Mouse (Mus musculus) midbrain, embryonic 12.5 days (tissue): ENCODE results near the gene Trim7. TPM values are rescaled to one million over a fixed set of nuclear protein-coding genes. Genes with fewer than 3 reads are reported as not detected.

Source experiments
- ATAC-seq: fragments of 200-750 bp; cut with Nextera tagmentation; 2 replicates; pipeline ENCODE4 v1.8.0; 2017; ENCODE audit warnings: low read depth, moderate TSS enrichment, moderate library complexity; ENCODE audit not compliant: low FRiP score
- H3K27ac ChIP-seq: fragments of 300-500 bp; sonication (generic); replicated peaks from 2 replicates; pipeline ENCODE4 v1.5.1; 2016; ENCODE audit warnings: mild to moderate bottlenecking
- H3K27me3 ChIP-seq: fragments of 300-500 bp; sonication (generic); 2 replicates; pipeline ENCODE4 v1.6.1; 2016; ENCODE audit warnings: mild to moderate bottlenecking
- H3K36me3 ChIP-seq: fragments of 300-500 bp; sonication (generic); 2 replicates; pipeline ENCODE4 v1.6.1; 2016
- H3K4me1 ChIP-seq: fragments of 300-500 bp; sonication (generic); 2 replicates; pipeline ENCODE4 v1.6.1; 2016
- H3K4me2 ChIP-seq: fragments of 300-500 bp; sonication (generic); replicated peaks from 2 replicates; pipeline ENCODE4 v1.6.1; 2016; ENCODE audit warnings: mild to moderate bottlenecking, moderate library complexity
- H3K4me3 ChIP-seq: fragments of 300-500 bp; sonication (generic); 2 replicates; pipeline ENCODE4 v1.5.1; 2016; ENCODE audit warnings: mild to moderate bottlenecking
- H3K9ac ChIP-seq: fragments of 300-500 bp; sonication (generic); replicated peaks from 2 replicates; pipeline ENCODE4 v1.6.1; 2016; ENCODE audit warnings: mild to moderate bottlenecking, moderate library complexity
- H3K9me3 ChIP-seq: fragments of 300-500 bp; sonication (generic); 2 replicates; pipeline ENCODE4 v1.6.1; 2016; ENCODE audit warnings: mild to moderate bottlenecking
- WGBS: fragments of 180-500 bp; shearing (Covaris S2); methylation state at CpG from one replicate; pipeline ENCODE4 v1.1.7; 2016; 5-methylcytosine and 5-hydroxymethylcytosine counted together
- polyA plus RNA-seq: library from polyadenylated mRNA; unstranded; fragments of >200 nt; fragmentation: Nextera tagmentation; extraction: Ambion mirVana; gene quantifications from 2 replicates; pipeline ENCODE4 v1.2.1, GENCODE M21; 2016

Trim7 gene
- polyA plus RNA-seq, 1 experiment from 2014 or later, result 1.4 TPM

GRCm38 (mm10) chr11:48862784-48863319 is 36.9 kb downstream of the Trim7 start:
- Histone ChIP-seq H3K9ac (no peak overlapping the region), H3K27ac (no peak overlapping the region), H3K36me3 (no peaks in the 10 kb centered on the region), H3K4me3 (no peak overlapping the region), H3K4me2 (no peak overlapping the region), H3K9me3 (no peaks in the 10 kb centered on the region), H3K4me1 (peaks cover 9% of the 10 kb centered on the region), H3K27me3 (peaks cover 15% of the 10 kb centered on the region)
- WGBS, result 72% methylated on average over 1 of the region's 1 CpGs
- ATAC-seq, result no peak

DNA sequence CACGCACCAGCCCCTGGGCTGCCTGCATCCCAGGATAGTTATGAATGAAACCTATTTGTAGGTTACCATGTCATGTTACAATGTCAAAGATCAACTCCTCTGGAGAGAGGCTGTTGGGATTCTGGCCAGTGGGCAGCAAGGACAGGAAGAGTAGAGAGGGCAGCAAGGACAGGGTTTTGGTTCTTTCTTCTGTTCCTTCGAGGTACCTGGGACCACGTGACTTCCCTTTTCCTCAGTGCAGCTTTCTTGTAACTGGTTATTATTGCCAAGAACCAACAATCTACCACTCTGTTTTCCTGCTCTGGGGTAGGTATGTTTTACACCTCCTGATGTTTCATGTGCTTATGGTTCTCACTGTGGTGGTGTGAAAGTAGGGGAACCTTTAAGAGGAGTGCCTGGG is 37.9 kb downstream of the Trim7 start:
- H3K4me1 ChIP-seq, result no peaks in the 10 kb centered on the region
- ATAC-seq, result no peak
- H3K27ac ChIP-seq, result no peak overlapping the region
- H3K27me3 ChIP-seq, result peaks cover 10% of the 10 kb centered on the region; the same call in 1 of the 2 replicates
- H3K9ac ChIP-seq, result no peak overlapping the region
- 90% methylated on average over 3 of the region's 3 CpGs for WGBS
- no peaks in the 10 kb centered on the region for H3K9me3 ChIP-seq
- H3K36me3 ChIP-seq, result no peaks in the 10 kb centered on the region
- H3K4me3 ChIP-seq, result no peak overlapping the region
- H3K4me2 ChIP-seq, result no peak overlapping the region

DNA sequence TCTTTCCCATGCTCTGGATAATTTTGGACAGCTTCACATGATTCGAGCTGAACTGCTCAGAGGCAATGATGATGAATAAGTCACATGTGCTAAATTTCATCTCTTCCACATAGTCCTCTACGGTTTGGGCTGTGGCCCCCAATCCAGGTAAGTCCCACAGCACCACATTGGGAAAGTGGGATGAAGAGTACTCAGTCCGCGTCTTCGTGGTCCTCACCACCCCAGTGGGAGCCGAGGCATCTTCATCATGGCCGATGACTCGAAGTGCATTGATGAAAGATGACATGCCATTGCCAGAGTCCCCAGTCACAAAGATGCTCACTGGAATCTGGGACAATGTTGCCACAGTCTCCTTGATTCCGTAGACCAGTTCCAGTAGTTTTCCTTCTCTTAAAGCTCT is 40.5 kb downstream of the Trim7 start:
- ATAC-seq, result no peak
- Histone ChIP-seq H3K27me3 (peaks cover 10% of the 10 kb centered on the region; the same call in 1 of the 2 replicates), H3K27ac (no peak overlapping the region), H3K9ac (no peak overlapping the region), H3K4me2 (no peak overlapping the region), H3K4me1 (peaks cover 5% of the 10 kb centered on the region; the same call in 1 of the 2 replicates), H3K9me3 (no peaks in the 10 kb centered on the region), H3K36me3 (no peaks in the 10 kb centered on the region), H3K4me3 (no peak overlapping the region)
- WGBS, result 94% methylated on average over 9 of the region's 9 CpGs

DNA sequence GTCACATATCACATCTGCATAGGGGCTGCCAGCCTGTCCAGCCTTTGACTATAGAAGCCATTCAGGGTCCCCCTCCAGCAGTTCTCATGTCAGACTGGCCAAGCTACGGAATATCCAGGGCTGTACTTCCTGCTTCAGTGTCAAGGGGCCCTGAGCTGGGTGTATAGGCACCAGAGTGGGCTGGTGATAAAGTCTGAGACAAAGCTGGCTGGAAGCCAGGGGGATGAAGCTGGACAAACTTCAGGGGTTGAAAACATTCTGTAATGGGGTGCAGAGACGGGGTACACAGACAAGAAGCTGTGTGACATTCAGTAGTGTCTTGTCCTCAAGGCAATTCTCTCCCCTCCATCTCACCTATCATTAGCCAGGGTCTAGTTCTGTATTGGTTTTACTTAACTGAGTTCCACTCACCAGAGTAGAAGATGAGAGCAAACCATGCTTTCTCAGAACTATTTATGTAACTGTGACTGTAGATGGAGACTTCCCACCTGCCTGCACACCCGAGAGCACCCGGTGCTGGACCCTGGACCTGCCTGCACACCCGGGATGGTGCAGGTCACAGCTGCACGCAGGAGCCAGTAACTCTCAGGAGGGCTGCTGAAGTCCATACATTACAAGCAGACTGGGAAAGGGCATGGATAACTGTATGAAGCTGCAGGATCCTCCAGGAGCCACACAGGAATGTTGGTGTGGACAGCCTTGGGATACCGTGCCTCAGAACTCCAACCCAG is 43.6 kb downstream of the Trim7 start:
- Histone ChIP-seq H3K4me3 (no peak overlapping the region), H3K27ac (no peak overlapping the region), H3K9me3 (no peaks in the 10 kb centered on the region), H3K4me2 (no peak overlapping the region), H3K36me3 (no peaks in the 10 kb centered on the region), H3K4me1 (peaks cover 12% of the 10 kb centered on the region; the same call in 1 of the 2 replicates), H3K9ac (no peak overlapping the region), H3K27me3 (peaks cover 24% of the 10 kb centered on the region; the same call in 1 of the 2 replicates)
- WGBS, result 85% methylated on average over 7 of the region's 7 CpGs
- ATAC-seq, result no peak

DNA sequence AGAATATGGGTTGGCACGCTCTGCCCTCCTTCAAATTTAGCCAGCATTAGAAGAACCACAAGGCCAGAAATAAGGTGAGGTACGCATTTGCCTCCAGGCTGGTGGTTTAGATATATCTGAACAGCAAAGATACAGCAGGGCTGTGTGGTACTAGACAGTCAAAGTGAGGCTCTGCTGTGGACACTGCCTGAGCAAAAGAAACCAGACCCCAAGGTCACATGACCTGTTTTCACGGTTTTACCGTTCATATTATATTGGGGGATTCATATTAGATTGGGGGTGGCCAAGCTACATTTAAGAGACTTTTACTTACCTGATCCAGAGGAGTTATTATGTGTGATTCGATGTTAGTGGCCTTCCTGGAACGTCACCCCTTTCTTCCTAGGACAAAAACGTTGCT is 44.8 kb downstream of the Trim7 start:
- Histone ChIP-seq H3K27ac (no peak overlapping the region), H3K9ac (peak overlapping the region; percentile 53; the same call in 1 of the 2 replicates), H3K4me2 (peak overlapping the region; percentile 68), H3K36me3 (no peaks in the 10 kb centered on the region), H3K9me3 (no peaks in the 10 kb centered on the region), H3K27me3 (peaks cover 26% of the 10 kb centered on the region; the same call in 1 of the 2 replicates), H3K4me3 (peak overlapping the region; percentile 41), H3K4me1 (peaks cover 12% of the 10 kb centered on the region; the same call in 1 of the 2 replicates)
- no peak for ATAC-seq
- 39% methylated on average over 7 of the region's 7 CpGs for WGBS

- H3K27ac ChIP-seq, result no peak within 1 kb of the TSS
- peak; percentile 71 for ATAC-seq
- under 1% methylated on average over 19 of the region's 19 CpGs for WGBS
- H3K36me3 ChIP-seq, result no peaks in the 10 kb centered on the region
- peak within 1 kb of the TSS; percentile 53 for H3K9ac ChIP-seq
- H3K27me3 ChIP-seq, result peaks cover 26% of the 10 kb centered on the region; the same call in 1 of the 2 replicates
- peak within 1 kb of the TSS; percentile 68 for H3K4me2 ChIP-seq
- no peaks in the 10 kb centered on the region for H3K9me3 ChIP-seq
- H3K4me1 ChIP-seq, result peaks cover 12% of the 10 kb centered on the region; the same call in 1 of the 2 replicates
- peak within 1 kb of the TSS; percentile 41 for H3K4me3 ChIP-seq
These were observed 45.3 kb downstream of the Trim7 start, which contains the start of gene Irgm1 for GRCm38 (mm10) chr11:48871201-48871772. Gene Irgm1, minus strand, starts transcription at chr11:48871683.

DNA sequence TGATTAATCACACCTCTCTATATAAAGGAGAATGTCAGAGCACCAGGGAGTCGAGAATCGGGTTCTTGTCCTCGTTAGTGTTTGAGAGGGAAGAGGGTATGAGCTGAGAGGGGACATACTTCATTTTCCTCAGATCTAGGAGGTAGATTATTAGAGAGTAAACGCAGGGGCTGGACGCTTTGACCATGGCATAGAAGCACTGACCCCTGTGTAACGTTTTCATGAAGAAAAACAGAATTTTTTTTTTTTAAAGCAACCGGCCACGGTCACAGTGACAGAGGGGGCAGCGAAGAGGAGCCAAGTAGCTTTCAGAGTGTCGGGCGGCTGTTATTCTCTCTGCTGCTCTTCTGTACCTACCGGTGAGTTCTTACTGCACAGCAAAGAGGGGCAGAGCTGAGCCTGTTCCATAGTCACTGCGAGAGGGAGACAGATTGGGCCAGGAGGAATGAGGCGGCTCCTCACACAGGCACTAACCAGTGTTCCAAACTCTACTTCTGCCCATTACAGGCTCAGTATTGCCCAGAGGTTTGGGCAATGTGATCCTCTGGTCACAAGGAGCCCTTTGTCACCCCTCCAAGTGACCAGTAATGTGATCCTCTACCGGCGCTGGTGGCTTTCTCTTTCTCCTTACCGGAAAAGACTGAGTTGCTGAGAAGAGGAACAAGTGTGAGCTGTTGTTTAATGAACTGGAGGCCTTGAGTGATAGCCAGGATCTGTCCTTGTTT is 46.0 kb downstream of the Trim7 start:
- Histone ChIP-seq H3K27me3 (peaks cover 26% of the 10 kb centered on the region; the same call in 1 of the 2 replicates), H3K4me1 (peaks cover 12% of the 10 kb centered on the region; the same call in 1 of the 2 replicates), H3K4me2 (peak overlapping the region; percentile 68), H3K9me3 (no peaks in the 10 kb centered on the region), H3K27ac (no peak overlapping the region), H3K9ac (peak overlapping the region; percentile 53), H3K36me3 (no peaks in the 10 kb centered on the region), H3K4me3 (peak overlapping the region; percentile 41)
- ATAC-seq, result peak; percentile 14; the same call in 1 of the 2 replicates
- whole genome bisulfite sequencing, result 12% methylated on average over 17 of the region's 17 CpGs

DNA sequence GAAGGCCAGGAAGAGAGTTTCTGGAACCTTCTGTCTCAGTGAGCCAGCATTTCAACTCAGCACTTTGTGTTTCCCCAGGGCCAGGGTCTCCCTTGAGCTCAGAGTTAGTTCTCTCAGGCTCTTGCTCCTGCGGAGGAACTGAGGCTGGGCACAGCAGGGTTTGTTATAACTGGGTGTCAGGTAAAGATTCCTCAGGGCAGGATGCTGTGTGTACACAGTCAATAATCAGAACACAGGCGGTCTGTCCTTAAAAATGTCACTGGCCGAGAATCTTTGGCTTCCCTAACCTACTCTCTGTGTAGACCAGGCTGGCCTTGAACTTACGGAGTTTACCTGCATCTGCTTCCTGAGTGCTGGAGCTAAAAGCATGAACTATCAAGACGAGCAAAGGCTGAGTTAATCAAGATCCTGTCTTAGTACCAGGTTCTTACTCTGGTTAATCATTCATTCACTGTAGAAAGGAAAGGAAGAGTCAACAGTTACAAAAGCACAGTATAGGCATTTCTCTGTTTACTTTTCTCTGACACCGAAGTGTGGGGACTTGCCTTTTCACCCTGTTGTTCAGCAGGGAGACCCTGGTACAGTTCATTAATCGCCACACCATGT is 46.9 kb downstream of the Trim7 start:
- no peak overlapping the region for H3K4me2 ChIP-seq
- no peak overlapping the region for H3K4me3 ChIP-seq
- no peaks in the 10 kb centered on the region for H3K9me3 ChIP-seq
- peaks cover 26% of the 10 kb centered on the region; the same call in 1 of the 2 replicates for H3K27me3 ChIP-seq
- no peak overlapping the region for H3K9ac ChIP-seq
- H3K4me1 ChIP-seq, result peaks cover 12% of the 10 kb centered on the region; the same call in 1 of the 2 replicates
- no peak for ATAC-seq
- WGBS, result 84% methylated on average over 7 of the region's 7 CpGs
- no peaks in the 10 kb centered on the region for H3K36me3 ChIP-seq
- H3K27ac ChIP-seq, result no peak overlapping the region

DNA sequence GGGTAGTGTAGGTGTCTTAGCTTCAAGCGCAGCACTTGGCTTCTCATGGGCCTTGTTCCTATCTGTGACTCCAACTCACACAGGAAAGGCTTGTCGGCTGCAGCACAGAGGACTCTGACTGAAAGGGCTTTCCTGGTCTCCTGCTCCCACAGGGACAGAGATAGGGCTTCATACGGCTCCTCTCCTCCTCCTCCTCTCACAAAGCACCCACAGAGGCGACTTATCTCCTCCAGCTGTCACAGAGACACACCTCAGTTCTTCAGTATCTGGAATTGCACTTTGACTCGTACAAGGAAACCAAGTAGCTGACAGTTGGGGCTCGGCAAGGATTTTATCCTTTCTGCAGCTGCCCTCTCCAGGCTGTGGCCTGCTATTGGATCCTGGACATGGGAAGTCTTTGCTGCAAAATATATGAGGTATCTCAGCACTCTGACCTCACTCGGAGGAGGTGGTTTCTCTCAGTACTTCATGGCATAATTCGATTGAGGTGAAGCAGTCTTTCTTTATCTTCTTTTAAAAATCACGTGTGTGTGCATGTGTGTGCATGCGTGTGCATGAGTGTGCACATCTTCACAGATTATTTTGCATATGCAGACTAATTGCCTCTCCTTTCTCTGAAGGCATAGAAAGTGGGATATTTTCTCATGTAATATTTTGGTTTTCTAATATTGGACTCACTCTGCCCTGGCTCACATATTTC is 47.8 kb downstream of the Trim7 start:
- H3K27me3 ChIP-seq, result peaks cover 26% of the 10 kb centered on the region; the same call in 1 of the 2 replicates
- H3K27ac ChIP-seq, result no peak overlapping the region
- H3K4me1 ChIP-seq, result peaks cover 12% of the 10 kb centered on the region; the same call in 1 of the 2 replicates
- no peak overlapping the region for H3K4me3 ChIP-seq
- no peaks in the 10 kb centered on the region for H3K9me3 ChIP-seq
- no peaks in the 10 kb centered on the region for H3K36me3 ChIP-seq
- H3K9ac ChIP-seq, result no peak overlapping the region
- 69% methylated on average over 10 of the region's 10 CpGs for WGBS
- no peak for ATAC-seq
- H3K4me2 ChIP-seq, result no peak overlapping the region

- H3K27ac ChIP-seq, result no peak overlapping the region
- peak; percentile 59; the same call in 1 of the 2 replicates for ATAC-seq
- no peaks in the 10 kb centered on the region for H3K9me3 ChIP-seq
- WGBS, result 2% methylated on average over 4 of the region's 4 CpGs
- no peaks in the 10 kb centered on the region for H3K36me3 ChIP-seq
- no peak overlapping the region for H3K9ac ChIP-seq
- H3K4me1 ChIP-seq, result peaks cover 12% of the 10 kb centered on the region; the same call in 1 of the 2 replicates
- no peak overlapping the region for H3K4me2 ChIP-seq
- no peak overlapping the region for H3K4me3 ChIP-seq
- H3K27me3 ChIP-seq, result peaks cover 26% of the 10 kb centered on the region; the same call in 1 of the 2 replicates
These were observed 48.5 kb downstream of the Trim7 start for GRCm38 (mm10) chr11:48874465-48874864.
